Mouse (Mus musculus) hindbrain, embryonic 14.5 days (tissue): ENCODE measurements around the gene Ccdc162. TPM values are rescaled to one million over a fixed set of nuclear protein-coding genes. Genes with fewer than 3 reads are reported as not detected.

Experiments used
- ATAC-seq: fragments of 200-750 bp; cut with Nextera tagmentation; 2 replicates; pipeline ENCODE4 v1.8.0; 2017; ENCODE audit warnings: moderate number of reproducible peaks, mild to moderate bottlenecking, moderate TSS enrichment, moderate library complexity; ENCODE audit not compliant: low FRiP score
- DNase-seq: peaks from one replicate; pipeline ENCODE4 v3.0.0-alpha.2; 2015; ENCODE audit warnings: low spot score
- H3K27ac ChIP-seq: fragments of 300-500 bp; sonication (generic); 2 replicates; pipeline ENCODE4 v1.5.1; 2014; ENCODE audit warnings: mild to moderate bottlenecking, moderate library complexity
- H3K27me3 ChIP-seq: fragments of 300-500 bp; sonication (generic); 2 replicates; pipeline ENCODE4 v1.6.1; 2014; ENCODE audit warnings: mild to moderate bottlenecking, low read length, mixed read lengths; ENCODE audit not compliant: control insufficient read depth, insufficient read depth
- H3K36me3 ChIP-seq: fragments of 300-500 bp; sonication (generic); replicated peaks from 2 replicates; pipeline ENCODE4 v1.6.1; 2014; ENCODE audit not compliant: control insufficient read depth, insufficient read depth
- H3K4me1 ChIP-seq: fragments of 300-500 bp; sonication (generic); replicated peaks from 2 replicates; pipeline ENCODE4 v1.6.1; 2014; ENCODE audit warnings: antibody characterized with exemption, low read length, mixed read lengths; ENCODE audit not compliant: control insufficient read depth, insufficient read depth
- H3K4me2 ChIP-seq: fragments of 300-500 bp; sonication (generic); replicated peaks from 2 replicates; pipeline ENCODE4 v1.6.1; 2014; ENCODE audit warnings: mild to moderate bottlenecking, moderate library complexity
- H3K4me3 ChIP-seq: fragments of 300-500 bp; sonication (generic); replicated peaks from 2 replicates; pipeline ENCODE4 v1.5.1; 2014; ENCODE audit warnings: mild to moderate bottlenecking, low read length
- H3K9ac ChIP-seq: fragments of 300-500 bp; sonication (generic); 2 replicates; pipeline ENCODE4 v1.6.1; 2014
- H3K9me3 ChIP-seq: fragments of 300-500 bp; sonication (generic); 2 replicates; pipeline ENCODE4 v1.6.1; 2016; ENCODE audit warnings: low read length; ENCODE audit not compliant: control insufficient read depth
- WGBS: fragments of 180-500 bp; shearing (Covaris S2); extraction: QIAGEN DNeasy Blood & Tissue Kit; methylation state at CpG from one replicate; pipeline ENCODE4 v1.1.7; 2014; 5-methylcytosine and 5-hydroxymethylcytosine counted together
- polyA plus RNA-seq: library from polyadenylated mRNA; unstranded; fragments of >200 nt; fragmentation: Nextera tagmentation; extraction: Ambion mirVana; gene quantifications from 2 replicates; pipeline ENCODE4 v1.2.1, GENCODE M21; 2014

Ccdc162 gene
- polyA plus RNA-seq, 1 experiment from 2014 or later = 2.7 TPM

- H3K4me1 ChIP-seq = no peaks in the 10 kb centered on the region
- no peaks in the 10 kb centered on the region for H3K27me3 ChIP-seq
- no peaks in the 10 kb centered on the region for H3K9me3 ChIP-seq
- no peak for DNase-seq
- H3K27ac ChIP-seq = no peak overlapping the region
- no peaks in the 10 kb centered on the region for H3K36me3 ChIP-seq
- ATAC-seq = no peak
- H3K9ac ChIP-seq = no peak overlapping the region
- H3K4me2 ChIP-seq = no peak overlapping the region
- H3K4me3 ChIP-seq = no peak overlapping the region
- WGBS = 83% methylated on average over 3 of the region's 3 CpGs
These were observed 89.4 kb downstream of the Ccdc162 start for GRCm38 (mm10) chr10:41626996-41627395.

GRCm38 (mm10) chr10:41619988-41620387, 96.4 kb downstream of the Ccdc162 start:
- Histone ChIP-seq H3K27me3 (no peaks in the 10 kb centered on the region), H3K4me3 (no peak overlapping the region), H3K4me2 (no peak overlapping the region), H3K9ac (no peak overlapping the region), H3K9me3 (no peaks in the 10 kb centered on the region), H3K4me1 (no peaks in the 10 kb centered on the region), H3K36me3 (no peaks in the 10 kb centered on the region), H3K27ac (no peak overlapping the region)
- DNase-seq (no peak), ATAC-seq (no peak)
- 94% methylated on average over 2 of the region's 2 CpGs for WGBS

GRCm38 (mm10) chr10:41615487-41615886, 100.9 kb downstream of the Ccdc162 start:
- Histone ChIP-seq H3K27me3 (no peaks in the 10 kb centered on the region), H3K9ac (no peak overlapping the region), H3K9me3 (no peaks in the 10 kb centered on the region), H3K36me3 (no peaks in the 10 kb centered on the region), H3K4me3 (no peak overlapping the region), H3K27ac (no peak overlapping the region), H3K4me2 (no peak overlapping the region), H3K4me1 (no peaks in the 10 kb centered on the region)
- 89% methylated on average over 4 of the region's 4 CpGs for WGBS
- DNase-seq = no peak
- no peak for ATAC-seq

- no peaks in the 10 kb centered on the region for H3K4me1 ChIP-seq
- no peaks in the 10 kb centered on the region for H3K36me3 ChIP-seq
- no peaks in the 10 kb centered on the region for H3K9me3 ChIP-seq
- no peak overlapping the region for H3K4me2 ChIP-seq
- H3K27ac ChIP-seq = no peak overlapping the region
- no peak overlapping the region for H3K4me3 ChIP-seq
- no peak for DNase-seq
- no peak overlapping the region for H3K9ac ChIP-seq
- 81% methylated on average over 5 of the region's 5 CpGs for WGBS
- no peaks in the 10 kb centered on the region for H3K27me3 ChIP-seq
- no peak for ATAC-seq
These were observed 104.5 kb downstream of the Ccdc162 start for GRCm38 (mm10) chr10:41611941-41612340.

- ATAC-seq (no peak), DNase-seq (no peak)
- WGBS = 87% methylated on average over 1 of the region's 1 CpGs
- Histone ChIP-seq H3K9me3 (no peaks in the 10 kb centered on the region), H3K36me3 (no peaks in the 10 kb centered on the region), H3K4me3 (no peak overlapping the region), H3K27me3 (no peaks in the 10 kb centered on the region), H3K27ac (no peak overlapping the region), H3K4me1 (no peaks in the 10 kb centered on the region), H3K9ac (no peak overlapping the region), H3K4me2 (no peak overlapping the region)
These were observed 107.0 kb downstream of the Ccdc162 start for GRCm38 (mm10) chr10:41609475-41609874.

- ATAC-seq = no peak
These were observed 107.9 kb downstream of the Ccdc162 start for GRCm38 (mm10) chr10:41608485-41608884.

GRCm38 (mm10) chr10:41602667-41603066, 113.8 kb downstream of the Ccdc162 start:
- no peaks in the 10 kb centered on the region for H3K27me3 ChIP-seq
- no peaks in the 10 kb centered on the region for H3K9me3 ChIP-seq
- ATAC-seq (no peak), DNase-seq (no peak)
- 100% methylated on average over 1 of the region's 1 CpGs for WGBS
- no peak overlapping the region for H3K27ac ChIP-seq
- H3K4me3 ChIP-seq = no peak overlapping the region
- H3K36me3 ChIP-seq = no peaks in the 10 kb centered on the region
- no peak overlapping the region for H3K4me2 ChIP-seq
- no peak overlapping the region for H3K9ac ChIP-seq
- H3K4me1 ChIP-seq = no peaks in the 10 kb centered on the region

More at GRCm38 (mm10) chr10:41608485-41608884, 107.9 kb downstream of the Ccdc162 start:
- Histone ChIP-seq H3K9me3 (no peaks in the 10 kb centered on the region), H3K27ac (no peak overlapping the region), H3K9ac (no peak overlapping the region), H3K27me3 (no peaks in the 10 kb centered on the region), H3K36me3 (no peaks in the 10 kb centered on the region), H3K4me1 (no peaks in the 10 kb centered on the region), H3K4me3 (no peak overlapping the region), H3K4me2 (no peak overlapping the region)
- 92% methylated on average over 3 of the region's 3 CpGs for WGBS
- no peak for DNase-seq

GRCm38 (mm10) chr10:41601898-41602545, 114.4 kb downstream of the Ccdc162 start:
- no peak for ATAC-seq
- H3K36me3 ChIP-seq = no peaks in the 10 kb centered on the region
- H3K9me3 ChIP-seq = no peaks in the 10 kb centered on the region
- no peak overlapping the region for H3K4me3 ChIP-seq
- no peaks in the 10 kb centered on the region for H3K4me1 ChIP-seq
- no peaks in the 10 kb centered on the region for H3K27me3 ChIP-seq
- H3K27ac ChIP-seq = no peak overlapping the region
- 82% methylated on average over 7 of the region's 7 CpGs for WGBS
- no peak overlapping the region for H3K4me2 ChIP-seq
- DNase-seq = no peak
- no peak overlapping the region for H3K9ac ChIP-seq

GRCm38 (mm10) chr10:41601302-41601701, 115.1 kb downstream of the Ccdc162 start:
- no peaks in the 10 kb centered on the region for H3K36me3 ChIP-seq
- no peak overlapping the region for H3K4me2 ChIP-seq
- no peaks in the 10 kb centered on the region for H3K4me1 ChIP-seq
- H3K27ac ChIP-seq = no peak overlapping the region
- H3K27me3 ChIP-seq = no peaks in the 10 kb centered on the region
- no peak overlapping the region for H3K4me3 ChIP-seq
- no peak overlapping the region for H3K9ac ChIP-seq
- ATAC-seq = no peak
- no peak for DNase-seq
- WGBS = 85% methylated on average over 4 of the region's 4 CpGs
- no peaks in the 10 kb centered on the region for H3K9me3 ChIP-seq

- DNase-seq (no peak), ATAC-seq (no peak)
- Histone ChIP-seq H3K4me1 (no peaks in the 10 kb centered on the region), H3K27me3 (no peaks in the 10 kb centered on the region), H3K9ac (no peak overlapping the region), H3K27ac (no peak overlapping the region), H3K4me2 (no peak overlapping the region), H3K4me3 (no peak overlapping the region), H3K9me3 (no peaks in the 10 kb centered on the region), H3K36me3 (no peaks in the 10 kb centered on the region)
- WGBS = 84% methylated on average over 9 of the region's 9 CpGs
These were observed 117.4 kb downstream of the Ccdc162 start for GRCm38 (mm10) chr10:41599051-41599450.
